Mouse (Mus musculus): ENCODE measurements around the gene Lonp1. TPM values are rescaled to one million over a fixed set of nuclear protein-coding genes. Genes with fewer than 3 reads are reported as not detected.
"Not testable (repeated sequence)": the region's sequence is repeated elsewhere in the genome, so short reads cannot be mapped to it uniquely, and the experiment has no call there.

The Lonp1 gene
- polyA plus RNA-seq, 1 experiment from 2014 or later, result 62.6 TPM

- no peak overlapping the region for H3K9ac ChIP-seq
- WGBS, result 59% methylated on average over 2 of the region's 2 CpGs
- H3K27me3 ChIP-seq (replicated peaks), result no peaks in the 10 kb centered on the region
- H3K4me2 ChIP-seq (replicated peaks), result no peak overlapping the region
- H3K9me3 ChIP-seq, result no peaks in the 10 kb centered on the region
- H3K27ac ChIP-seq, result no peak overlapping the region
- peak; percentile 62 for ATAC-seq
- no peaks in the 10 kb centered on the region for H3K4me1 ChIP-seq (replicated peaks)
- no peaks in the 10 kb centered on the region for H3K36me3 ChIP-seq
- H3K4me3 ChIP-seq (replicated peaks), result no peak overlapping the region
These were observed 28.1 kb upstream of the Lonp1 start for GRCm38 (mm10) chr17:56654771-56655170.

GRCm38 (mm10) chr17:56651801-56652200, 25.1 kb upstream of the Lonp1 start:
- H3K4me2 ChIP-seq (replicated peaks), result no peak overlapping the region
- no peaks in the 10 kb centered on the region for H3K27me3 ChIP-seq (replicated peaks)
- no peak overlapping the region for H3K9ac ChIP-seq
- WGBS, result 29% methylated on average over 10 of the region's 10 CpGs
- no peaks in the 10 kb centered on the region for H3K36me3 ChIP-seq
- peak; percentile 45; the same call in 1 of the 2 replicates for ATAC-seq
- H3K4me1 ChIP-seq (replicated peaks), result no peaks in the 10 kb centered on the region
- no peaks in the 10 kb centered on the region for H3K9me3 ChIP-seq
- no peak overlapping the region for H3K4me3 ChIP-seq (replicated peaks)
- no peak overlapping the region for H3K27ac ChIP-seq

GRCm38 (mm10) chr17:56647546-56647945, 20.9 kb upstream of the Lonp1 start:
- no peaks in the 10 kb centered on the region for H3K36me3 ChIP-seq
- no peak overlapping the region for H3K9ac ChIP-seq
- H3K9me3 ChIP-seq, result no peaks in the 10 kb centered on the region
- no peaks in the 10 kb centered on the region for H3K27me3 ChIP-seq (replicated peaks)
- no peak overlapping the region for H3K27ac ChIP-seq
- no peak overlapping the region for H3K4me3 ChIP-seq (replicated peaks)
- no peak for ATAC-seq
- no peak overlapping the region for H3K4me2 ChIP-seq (replicated peaks)
- whole genome bisulfite sequencing, result 62% methylated on average over 10 of the region's 13 CpGs
- H3K4me1 ChIP-seq (replicated peaks), result no peaks in the 10 kb centered on the region

GRCm38 (mm10) chr17:56643237-56643636, 16.6 kb upstream of the Lonp1 start:
- H3K4me3 ChIP-seq (replicated peaks), result no peak overlapping the region
- H3K9me3 ChIP-seq, result no peaks in the 10 kb centered on the region
- ATAC-seq, result no peak
- no peak overlapping the region for H3K9ac ChIP-seq
- no peaks in the 10 kb centered on the region for H3K27me3 ChIP-seq (replicated peaks)
- no peak overlapping the region for H3K4me2 ChIP-seq (replicated peaks)
- H3K4me1 ChIP-seq (replicated peaks), result no peaks in the 10 kb centered on the region
- WGBS, result 83% methylated on average over 4 of the region's 4 CpGs
- H3K36me3 ChIP-seq, result no peaks in the 10 kb centered on the region
- no peak overlapping the region for H3K27ac ChIP-seq

GRCm38 (mm10) chr17:56634023-56634422, 7.3 kb upstream of the Lonp1 start:
- H3K9ac ChIP-seq, result no peak overlapping the region
- ATAC-seq, result no peak
- no peak overlapping the region for H3K4me2 ChIP-seq (replicated peaks)
- H3K27me3 ChIP-seq (replicated peaks), result no peaks in the 10 kb centered on the region
- H3K4me1 ChIP-seq (replicated peaks), result no peaks in the 10 kb centered on the region
- H3K9me3 ChIP-seq, result no peaks in the 10 kb centered on the region
- WGBS, result 81% methylated on average over 6 of the region's 6 CpGs
- H3K4me3 ChIP-seq (replicated peaks), result no peak overlapping the region
- H3K36me3 ChIP-seq, result no peaks in the 10 kb centered on the region
- no peak overlapping the region for H3K27ac ChIP-seq

- Histone ChIP-seq H3K27ac (no peak overlapping the region), H3K36me3 (no peaks in the 10 kb centered on the region), H3K4me1 (replicated peaks) (peaks cover 7% of the 10 kb centered on the region; the same call in 1 of the 2 replicates), H3K4me2 (replicated peaks) (no peak overlapping the region), H3K27me3 (replicated peaks) (no peaks in the 10 kb centered on the region), H3K9ac (no peak overlapping the region), H3K4me3 (replicated peaks) (no peak overlapping the region), H3K9me3 (no peaks in the 10 kb centered on the region)
- no peak for ATAC-seq
- 48% methylated on average over 4 of the region's 4 CpGs for WGBS
These were observed 5.1 kb upstream of the Lonp1 start for GRCm38 (mm10) chr17:56631807-56632206.

- H3K36me3 ChIP-seq; H3K27ac ChIP-seq; H3K4me2 ChIP-seq (replicated peaks); H3K27me3 ChIP-seq (replicated peaks); H3K9ac ChIP-seq; ATAC-seq; H3K4me3 ChIP-seq (replicated peaks); H3K9me3 ChIP-seq: not testable (repeated sequence)
- H3K4me1 ChIP-seq (replicated peaks), result peaks cover 17% of the 10 kb centered on the region
- 79% methylated on average over 27 of the region's 27 CpGs for WGBS
These were observed 3.4 kb upstream of the Lonp1 start for GRCm38 (mm10) chr17:56629800-56630781.

- Histone ChIP-seq H3K9ac (peak within 1 kb of the TSS; percentile 39), H3K4me2 (replicated peaks) (peak within 1 kb of the TSS; percentile 86), H3K4me3 (replicated peaks) (peak within 1 kb of the TSS; percentile 96), H3K36me3 (peaks cover 3% of the 10 kb centered on the region; the same call in 1 of the 2 replicates), H3K27ac (peak within 1 kb of the TSS; percentile 88), H3K27me3 (replicated peaks) (no peaks in the 10 kb centered on the region), H3K4me1 (replicated peaks) (peaks cover 17% of the 10 kb centered on the region), H3K9me3 (no peaks in the 10 kb centered on the region)
- 7% methylated on average over 26 of the region's 26 CpGs for WGBS
- ATAC-seq, result peak; percentile 64
These were observed 1.0 kb upstream of the Lonp1 start, which contains the start of gene Catsperd for GRCm38 (mm10) chr17:56627530-56628277. Gene Catsperd, plus strand, starts transcription at chr17:56628143.

- Histone ChIP-seq H3K27ac (peak overlapping the region; percentile 54), H3K4me1 (replicated peaks) (peaks cover 17% of the 10 kb centered on the region), H3K4me2 (replicated peaks) (peak overlapping the region; percentile 86), H3K27me3 (replicated peaks) (no peaks in the 10 kb centered on the region), H3K4me3 (replicated peaks) (peak overlapping the region; percentile 96), H3K36me3 (peaks cover 16% of the 10 kb centered on the region), H3K9ac (peak overlapping the region; percentile 93), H3K9me3 (no peaks in the 10 kb centered on the region)
- ATAC-seq, result peak; percentile 13; the same call in 1 of the 2 replicates
- WGBS, result under 1% methylated on average over 30 of the region's 32 CpGs
These were observed 427 bp downstream of the Lonp1 start for GRCm38 (mm10) chr17:56626260-56626659.

- peaks cover 20% of the 10 kb centered on the region for H3K36me3 ChIP-seq
- H3K9ac ChIP-seq, result peak overlapping the region; percentile 93; the same call in 1 of the 2 replicates
- peak overlapping the region; percentile 86 for H3K4me2 ChIP-seq (replicated peaks)
- no peaks in the 10 kb centered on the region for H3K27me3 ChIP-seq (replicated peaks)
- H3K4me1 ChIP-seq (replicated peaks), result peaks cover 17% of the 10 kb centered on the region
- H3K4me3 ChIP-seq (replicated peaks), result peak overlapping the region; percentile 96
- ATAC-seq, result no peak
- H3K9me3 ChIP-seq, result no peaks in the 10 kb centered on the region
- H3K27ac ChIP-seq, result no peak overlapping the region
- WGBS, result 72% methylated on average over 3 of the region's 3 CpGs
These were observed 1.2 kb downstream of the Lonp1 start for GRCm38 (mm10) chr17:56625495-56625894.

- no peak overlapping the region for H3K9ac ChIP-seq
These were observed 9.1 kb downstream of the Lonp1 start for GRCm38 (mm10) chr17:56617628-56618027.

GRCm38 (mm10) chr17:56616725-56617124, 10.0 kb downstream of the Lonp1 start:
- Histone ChIP-seq H3K27ac (no peak overlapping the region), H3K27me3 (replicated peaks) (no peaks in the 10 kb centered on the region), H3K9ac (no peak overlapping the region), H3K4me2 (replicated peaks) (no peak overlapping the region), H3K9me3 (no peaks in the 10 kb centered on the region), H3K4me1 (replicated peaks) (peaks cover 24% of the 10 kb centered on the region), H3K36me3 (peaks cover 55% of the 10 kb centered on the region), H3K4me3 (replicated peaks) (no peak overlapping the region)
- 76% methylated on average over 3 of the region's 3 CpGs for WGBS
- ATAC-seq, result no peak

More at GRCm38 (mm10) chr17:56617628-56618027, 9.1 kb downstream of the Lonp1 start:
- Histone ChIP-seq H3K27ac (no peak overlapping the region), H3K27me3 (replicated peaks) (no peaks in the 10 kb centered on the region), H3K9me3 (no peaks in the 10 kb centered on the region), H3K4me2 (replicated peaks) (no peak overlapping the region), H3K36me3 (peaks cover 64% of the 10 kb centered on the region), H3K4me3 (replicated peaks) (no peak overlapping the region), H3K4me1 (replicated peaks) (peaks cover 17% of the 10 kb centered on the region)
- whole genome bisulfite sequencing, result 85% methylated on average over 8 of the region's 8 CpGs
- ATAC-seq, result no peak
